Mouse (Mus musculus): ENCODE measurements around the gene Tmem206. TPM values are rescaled to one million over a fixed set of nuclear protein-coding genes. Genes with fewer than 3 reads are reported as not detected.

Gene Tmem206
- total and polyA plus RNA-seq, 2 experiments from 2014 or later, result 23.2 to 27.6 TPM

- no peak overlapping the region for H3K9ac ChIP-seq (replicated peaks; ENCODE audit: low read length, poor library complexity, severe bottlenecking)
- H3K4me1 ChIP-seq (ENCODE audit: insufficient read depth, low read length), result peaks cover 15% of the 10 kb centered on the region; the same call in 1 of the 2 replicates
- no peak for TF ChIP-seq CTCF (IDR thresholded peaks at IDR 0.05)
- 80% methylated on average over 4 of the region's 4 CpGs for WGBS
- no peak overlapping the region for H3K4me2 ChIP-seq (ENCODE audit: low read depth, low read length, poor library complexity, severe bottlenecking)
- no peak for DNase-seq (ENCODE audit: low spot score)
- no peak for ATAC-seq (ENCODE audit: low FRiP score)
- peaks cover 19% of the 10 kb centered on the region for H3K36me3 ChIP-seq (ENCODE audit: insufficient read depth, low read length)
- no peak overlapping the region for H3K27ac ChIP-seq (ENCODE audit: low read depth, low read length)
- H3K4me3 ChIP-seq (ENCODE audit: low read depth, low read length), result no peak overlapping the region
- no peaks in the 10 kb centered on the region for H3K27me3 ChIP-seq (ENCODE audit: insufficient read depth, low read length)
- no peaks in the 10 kb centered on the region for H3K9me3 ChIP-seq (ENCODE audit: low read length)
These were observed 4.6 kb downstream of the Tmem206 start for GRCm38 (mm10) chr1:191330356-191330755.

DNA sequence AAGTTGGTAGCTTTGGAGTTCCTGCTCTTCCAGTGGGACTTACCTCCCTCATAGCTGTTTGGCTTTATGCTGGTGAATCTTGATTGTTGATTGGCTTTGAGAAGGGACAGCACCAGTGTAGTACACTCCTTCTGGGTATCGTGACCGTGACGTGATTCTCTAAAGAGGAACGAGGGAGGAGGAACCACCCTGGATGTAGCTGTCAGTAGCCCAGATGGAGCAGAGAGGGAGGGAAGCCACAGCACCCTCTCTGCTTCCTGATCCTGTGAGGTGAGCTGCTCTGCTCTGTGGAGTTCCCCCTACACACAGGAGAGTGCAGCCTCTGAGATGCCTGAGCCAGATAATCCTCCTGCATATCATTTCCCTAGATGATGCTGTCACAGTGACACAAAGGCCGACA is 8.8 kb downstream of the Tmem206 start:
- no peak for ATAC-seq (ENCODE audit: low FRiP score)
- no peak for DNase-seq (ENCODE audit: low spot score)
- 80% methylated on average over 5 of the region's 5 CpGs for WGBS
- Histone ChIP-seq H3K4me2 (ENCODE audit: low read depth, low read length, poor library complexity, severe bottlenecking) (no peak overlapping the region), H3K9me3 (ENCODE audit: low read length) (no peaks in the 10 kb centered on the region), H3K4me1 (ENCODE audit: insufficient read depth, low read length) (no peaks in the 10 kb centered on the region), H3K36me3 (ENCODE audit: insufficient read depth, low read length) (peaks cover 40% of the 10 kb centered on the region), H3K27ac (ENCODE audit: low read depth, low read length) (no peak overlapping the region), H3K27me3 (ENCODE audit: insufficient read depth, low read length) (no peaks in the 10 kb centered on the region), H3K4me3 (ENCODE audit: low read depth, low read length) (no peak overlapping the region), H3K9ac (replicated peaks; ENCODE audit: low read length, poor library complexity, severe bottlenecking) (no peak overlapping the region)
- no peak for TF ChIP-seq CTCF (IDR thresholded peaks at IDR 0.05)

DNA sequence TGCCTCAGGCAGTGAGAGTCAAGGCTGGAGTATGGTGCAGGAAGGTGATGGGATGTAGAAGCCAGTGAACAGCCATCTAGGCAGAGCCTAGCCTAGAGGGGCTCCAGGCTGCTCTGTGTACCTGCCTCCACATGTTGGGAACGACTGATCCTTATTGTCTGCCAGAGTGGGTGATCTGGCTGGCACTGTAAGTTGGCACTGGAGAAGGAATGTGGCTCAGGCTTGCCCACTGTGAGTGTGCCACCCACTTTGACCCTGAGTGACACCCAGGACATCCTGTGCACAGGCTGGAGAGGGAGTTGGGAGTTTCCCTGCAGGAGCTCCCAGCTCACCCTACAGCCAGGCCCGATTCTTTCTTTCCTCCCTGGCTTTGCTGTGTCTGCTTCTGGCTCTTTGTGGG is 14.2 kb downstream of the Tmem206 start:
- Histone ChIP-seq H3K4me2 (ENCODE audit: low read depth, low read length, poor library complexity, severe bottlenecking) (no peak overlapping the region), H3K9ac (replicated peaks; ENCODE audit: low read length, poor library complexity, severe bottlenecking) (no peak overlapping the region), H3K4me3 (ENCODE audit: low read depth, low read length) (no peak overlapping the region), H3K4me1 (ENCODE audit: insufficient read depth, low read length) (no peaks in the 10 kb centered on the region), H3K9me3 (ENCODE audit: low read length) (no peaks in the 10 kb centered on the region), H3K27ac (ENCODE audit: low read depth, low read length) (no peak overlapping the region), H3K36me3 (ENCODE audit: insufficient read depth, low read length) (peaks cover 68% of the 10 kb centered on the region), H3K27me3 (ENCODE audit: insufficient read depth, low read length) (no peaks in the 10 kb centered on the region)
- WGBS, result 96% methylated on average over 2 of the region's 2 CpGs
- DNase-seq (ENCODE audit: low spot score), result no peak
- no peak for TF ChIP-seq CTCF (IDR thresholded peaks at IDR 0.05)
- ATAC-seq (ENCODE audit: low FRiP score), result no peak

DNA sequence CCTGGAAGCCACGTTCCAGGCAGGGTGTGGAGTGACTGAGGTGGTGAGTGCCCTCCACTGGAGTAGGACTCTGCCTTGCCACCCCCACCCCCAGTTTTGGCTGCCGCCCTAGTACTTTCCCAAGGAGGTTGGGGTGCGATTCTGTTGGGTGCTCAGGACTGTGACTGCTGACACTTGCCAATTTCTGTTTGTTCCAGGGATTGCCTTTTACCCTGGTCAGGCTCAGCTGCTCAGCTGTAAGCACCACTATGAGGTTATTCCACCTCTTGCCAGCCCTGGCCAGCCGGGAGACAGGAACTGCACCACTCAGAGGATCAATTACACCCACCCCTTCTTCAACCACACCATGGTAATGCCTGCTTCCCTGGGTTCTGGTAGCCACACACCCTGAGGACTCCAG is 14.8 kb downstream of the Tmem206 start:
- H3K4me1 ChIP-seq (ENCODE audit: insufficient read depth, low read length), result no peaks in the 10 kb centered on the region
- no peaks in the 10 kb centered on the region for H3K27me3 ChIP-seq (ENCODE audit: insufficient read depth, low read length)
- H3K36me3 ChIP-seq (ENCODE audit: insufficient read depth, low read length), result peaks cover 73% of the 10 kb centered on the region
- H3K9ac ChIP-seq (replicated peaks; ENCODE audit: low read length, poor library complexity, severe bottlenecking), result no peak overlapping the region
- no peak overlapping the region for H3K4me2 ChIP-seq (ENCODE audit: low read depth, low read length, poor library complexity, severe bottlenecking)
- H3K9me3 ChIP-seq (ENCODE audit: low read length), result no peaks in the 10 kb centered on the region
- H3K4me3 ChIP-seq (ENCODE audit: low read depth, low read length), result no peak overlapping the region
- ATAC-seq (ENCODE audit: low FRiP score) (no peak), DNase-seq (ENCODE audit: low spot score) (no peak)
- TF ChIP-seq CTCF (IDR thresholded peaks at IDR 0.05), result no peak
- WGBS, result 94% methylated on average over 4 of the region's 4 CpGs
- H3K27ac ChIP-seq (ENCODE audit: low read depth, low read length), result no peak overlapping the region

DNA sequence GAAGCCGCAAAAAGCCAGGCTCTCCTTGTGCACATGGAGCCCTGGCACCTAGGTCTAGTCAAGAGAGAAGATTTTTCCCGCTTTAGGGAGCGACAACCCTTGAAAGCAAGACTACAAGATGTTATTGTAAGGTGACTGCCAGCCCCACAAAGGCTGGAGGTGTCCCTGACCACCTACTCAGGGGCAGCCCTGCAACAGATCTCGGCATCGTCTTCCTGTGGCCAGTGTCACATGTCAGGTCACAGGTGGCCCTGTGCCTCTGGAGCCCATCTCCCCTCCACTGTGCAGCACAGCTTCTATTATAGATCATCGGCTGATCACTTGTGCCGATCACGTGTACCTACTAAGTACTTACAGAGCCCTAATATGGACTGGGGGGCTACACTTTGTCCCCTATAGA is 21.9 kb downstream of the Tmem206 start:
- H3K36me3 ChIP-seq (ENCODE audit: insufficient read depth, low read length), result peaks cover 70% of the 10 kb centered on the region
- TF ChIP-seq CTCF (IDR thresholded peaks at IDR 0.05), result no peak
- WGBS, result 94% methylated on average over 8 of the region's 8 CpGs
- H3K27me3 ChIP-seq (ENCODE audit: insufficient read depth, low read length), result no peaks in the 10 kb centered on the region
- H3K4me1 ChIP-seq (ENCODE audit: insufficient read depth, low read length), result no peaks in the 10 kb centered on the region
- ATAC-seq (ENCODE audit: low FRiP score), result no peak
- no peak overlapping the region for H3K4me3 ChIP-seq (ENCODE audit: low read depth, low read length)
- no peak for DNase-seq (ENCODE audit: low spot score)
- H3K9me3 ChIP-seq (ENCODE audit: low read length), result no peaks in the 10 kb centered on the region
- H3K4me2 ChIP-seq (ENCODE audit: low read depth, low read length, poor library complexity, severe bottlenecking), result no peak overlapping the region
- H3K27ac ChIP-seq (ENCODE audit: low read depth, low read length), result no peak overlapping the region
- no peak overlapping the region for H3K9ac ChIP-seq (replicated peaks; ENCODE audit: low read length, poor library complexity, severe bottlenecking)

GRCm38 (mm10) chr1:191348592-191348991 is 22.9 kb downstream of the Tmem206 start:
- H3K36me3 ChIP-seq (ENCODE audit: insufficient read depth, low read length), result peaks cover 71% of the 10 kb centered on the region
- WGBS, result 89% methylated on average over 2 of the region's 2 CpGs
- no peak overlapping the region for H3K9ac ChIP-seq (replicated peaks; ENCODE audit: low read length, poor library complexity, severe bottlenecking)

More at GRCm38 (mm10) chr1:191348592-191348991, 22.9 kb downstream of the Tmem206 start:
- H3K4me1 ChIP-seq (ENCODE audit: insufficient read depth, low read length), result no peaks in the 10 kb centered on the region
- no peak overlapping the region for H3K4me2 ChIP-seq (ENCODE audit: low read depth, low read length, poor library complexity, severe bottlenecking)
- H3K27me3 ChIP-seq (ENCODE audit: insufficient read depth, low read length), result no peaks in the 10 kb centered on the region
- no peaks in the 10 kb centered on the region for H3K9me3 ChIP-seq (ENCODE audit: low read length)
- DNase-seq (ENCODE audit: low spot score) (no peak), ATAC-seq (ENCODE audit: low FRiP score) (no peak)
- TF ChIP-seq CTCF (IDR thresholded peaks at IDR 0.05), result no peak
- H3K4me3 ChIP-seq (ENCODE audit: low read depth, low read length), result no peak overlapping the region
- no peak overlapping the region for H3K27ac ChIP-seq (ENCODE audit: low read depth, low read length)

Measured in midbrain, postnatal 0 days (tissue).